Mouse (Mus musculus) natural killer cell, adult 2 months (primary cell): ENCODE results near the gene Cnot4.
A peak's percentile ranks its signal among the peaks of the same experiment; 100 is the strongest.

ENCODE experiments used
- DNase-seq, 2 experiments: peaks; one replicate each; pipeline ENCODE4 v3.0.0; 2022; ENCODE audit warnings: low spot score in 2 of 2

The Cnot4 gene

GRCm38 (mm10) chr6:35033341-35033740 is 100.2 kb downstream of the Cnot4 start:
- no peak for DNase-seq

DNA sequence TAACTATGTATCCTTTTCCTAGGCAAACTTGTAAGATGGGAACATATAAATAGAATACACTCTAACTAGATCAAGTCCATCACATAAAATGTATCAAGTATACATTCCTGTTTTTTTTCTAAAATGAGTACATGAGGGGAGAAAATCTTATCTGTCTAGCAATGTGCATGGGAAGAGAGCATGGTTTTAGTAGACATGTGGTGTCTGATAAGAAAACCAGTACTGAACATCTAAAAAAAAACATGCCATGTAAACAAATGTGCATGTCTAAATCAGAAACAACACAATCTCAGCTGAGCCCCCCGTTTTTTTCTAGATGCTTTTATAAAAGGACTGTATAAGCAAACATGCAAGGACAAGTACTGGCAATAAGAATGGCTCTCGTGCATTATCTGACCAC is 100.8 kb downstream of the Cnot4 start:
- DNase-seq, result no peak

- no peak for DNase-seq
Observed at GRCm38 (mm10) chr6:35030811-35031210, 102.7 kb downstream of the Cnot4 start.

DNA sequence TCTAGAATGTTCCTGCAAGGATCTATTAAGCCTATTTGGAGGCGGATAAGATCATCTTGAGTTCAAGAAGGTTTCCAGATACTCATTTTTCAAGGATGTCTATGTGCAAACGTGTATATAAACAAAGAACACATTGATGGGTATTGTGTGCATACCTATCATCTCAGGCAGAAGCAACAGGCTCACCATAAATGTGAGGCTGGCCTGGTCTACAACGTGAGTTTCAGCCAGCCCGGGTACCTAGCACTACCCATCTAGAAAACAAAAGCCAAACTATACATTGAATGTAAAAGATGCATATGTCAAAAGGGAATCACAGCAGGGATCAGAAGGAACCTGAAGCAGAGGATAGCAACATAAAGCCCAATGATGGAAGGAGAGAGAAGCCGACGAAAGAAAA is 103.3 kb downstream of the Cnot4 start:
- DNase-seq, result no peak

DNA sequence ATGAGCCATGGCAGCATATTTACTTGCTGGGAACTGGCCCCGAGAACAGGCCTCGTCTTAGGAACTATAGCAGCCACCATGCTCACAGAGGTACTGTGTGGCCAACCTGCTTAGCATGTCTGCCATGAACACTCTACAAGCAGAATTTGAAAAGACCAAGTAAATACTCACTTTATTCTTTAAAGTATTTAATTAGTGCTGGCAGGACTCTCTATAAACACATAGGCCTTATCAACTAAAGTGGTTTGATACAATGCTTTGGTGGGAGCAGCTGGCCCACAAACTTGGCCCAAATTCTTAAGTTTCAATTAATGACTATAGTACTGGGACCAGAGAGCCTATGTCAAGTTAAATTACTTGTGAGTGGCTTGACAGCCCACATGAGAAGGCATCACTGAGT is 105.5 kb downstream of the Cnot4 start:
- DNase-seq, result no peak

DNA sequence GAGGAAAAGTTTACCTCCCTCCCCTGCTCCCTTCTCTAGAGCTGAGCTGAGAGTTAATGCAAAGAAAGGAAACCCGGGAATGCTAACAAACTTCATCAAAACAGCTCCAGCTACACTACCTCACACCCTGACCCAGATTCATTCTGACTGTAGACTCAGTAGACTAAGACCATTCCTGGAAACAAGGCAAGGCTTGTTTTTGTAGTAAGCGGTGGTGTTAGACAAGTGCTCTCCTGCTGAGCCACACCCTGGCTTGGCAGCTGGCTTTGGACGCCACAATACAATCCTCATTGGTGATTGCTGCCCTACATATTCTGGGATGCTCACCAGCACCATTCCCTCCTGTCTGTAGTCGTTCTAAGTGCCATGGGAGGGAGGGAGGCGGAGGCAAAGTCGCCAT is 106.3 kb downstream of the Cnot4 start:
- no peak for DNase-seq

GRCm38 (mm10) chr6:35016624-35017023 is 116.9 kb downstream of the Cnot4 start:
- DNase-seq, result no peak

DNA sequence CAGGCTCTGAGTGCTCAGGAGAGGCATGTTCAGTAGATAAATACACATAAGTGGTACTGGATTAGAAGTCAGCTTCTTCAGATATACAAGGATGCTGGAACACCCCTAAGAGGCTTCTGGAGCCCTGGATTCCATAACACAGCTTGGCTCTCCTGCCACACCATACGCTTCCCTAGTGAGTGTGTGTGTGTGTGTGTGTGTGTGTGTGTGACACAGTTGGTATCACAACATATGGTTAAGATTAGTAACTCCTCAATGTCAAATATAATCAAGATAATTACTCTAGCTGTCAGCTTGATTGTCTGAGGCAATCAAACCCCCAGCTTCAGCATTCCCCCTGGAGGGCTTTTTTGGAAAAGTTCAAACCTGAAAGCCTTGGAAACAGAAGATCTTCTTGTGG is 121.6 kb downstream of the Cnot4 start:
- no peak for DNase-seq

DNA sequence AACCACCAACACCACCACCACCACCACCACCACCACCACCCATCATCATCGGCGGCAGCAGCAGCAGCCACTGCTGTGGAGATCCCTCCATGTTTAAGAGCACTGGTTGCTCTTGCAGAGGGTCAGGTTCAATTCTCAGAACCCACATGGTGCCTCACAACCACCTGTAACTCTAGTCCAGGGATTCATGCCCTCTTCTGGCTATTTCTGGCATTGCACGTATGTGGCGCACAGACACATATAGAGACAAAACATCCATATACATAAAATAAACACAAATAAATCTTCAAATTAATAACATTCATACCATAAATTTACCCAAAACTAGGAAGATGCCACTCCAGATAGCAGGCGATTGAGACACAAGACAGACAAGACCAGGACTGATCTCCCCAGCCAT is 122.8 kb downstream of the Cnot4 start:
- DNase-seq, result no peak

- DNase-seq, result no peak
Observed at GRCm38 (mm10) chr6:35002261-35002669, 131.3 kb downstream of the Cnot4 start.

- no peak for DNase-seq
Observed at GRCm38 (mm10) chr6:34999101-34999500, 134.4 kb downstream of the Cnot4 start.

DNA sequence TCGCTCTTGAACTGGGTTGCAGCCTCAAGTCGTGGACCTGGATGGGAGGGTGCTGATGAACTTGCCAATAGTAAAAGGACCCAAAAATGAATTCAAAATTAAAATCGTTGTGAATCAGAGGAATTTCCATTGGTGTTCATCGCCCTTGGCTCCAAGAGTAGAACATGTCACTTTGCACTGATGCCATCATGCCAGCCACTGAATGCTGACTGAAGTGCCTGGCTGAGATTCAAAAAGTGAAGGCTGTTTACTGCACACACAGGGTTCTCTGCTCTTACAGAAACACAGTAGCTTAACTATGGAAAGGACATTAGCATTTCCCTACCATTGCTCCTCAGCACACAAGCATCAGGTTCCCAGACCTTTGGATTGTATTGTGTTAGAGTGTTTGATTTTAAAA is 137.0 kb downstream of the Cnot4 start:
- DNase-seq, result no peak

DNA sequence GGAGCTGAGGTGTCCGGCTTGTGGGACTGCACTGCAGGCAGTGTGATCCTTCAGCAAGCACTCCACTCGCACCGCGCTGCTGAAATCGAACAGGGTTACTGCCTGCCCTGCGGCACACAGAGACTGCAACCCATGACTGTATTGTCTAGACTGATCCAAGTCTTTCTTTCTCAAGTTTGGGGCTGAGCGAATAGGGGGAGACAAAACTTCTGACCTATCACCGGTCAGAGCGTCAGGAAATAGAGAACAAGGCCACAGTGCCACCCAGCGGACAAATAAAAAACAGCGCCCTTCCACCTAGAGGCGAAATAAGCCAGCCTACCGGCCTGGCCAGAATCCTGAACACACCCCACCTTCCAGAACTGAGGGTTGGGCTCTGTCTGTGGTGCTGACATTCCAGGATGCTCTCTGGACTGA is 138.3 kb downstream of the Cnot4 start:
- DNase-seq, result peak; percentile 57 to 74

- no peak for DNase-seq
Observed at GRCm38 (mm10) chr6:34994692-34995091, 138.8 kb downstream of the Cnot4 start.

GRCm38 (mm10) chr6:34989263-34989662 is 144.3 kb downstream of the Cnot4 start:
- no peak for DNase-seq

- DNase-seq, result no peak
Observed at GRCm38 (mm10) chr6:34988081-34988761, 145.3 kb downstream of the Cnot4 start, which contains the start of gene Slc23a4. TSS of gene Slc23a4 (minus strand) at chr6:34988404.

- no peak for DNase-seq
Observed at GRCm38 (mm10) chr6:34987085-34987645, 146.4 kb downstream of the Cnot4 start.

DNA sequence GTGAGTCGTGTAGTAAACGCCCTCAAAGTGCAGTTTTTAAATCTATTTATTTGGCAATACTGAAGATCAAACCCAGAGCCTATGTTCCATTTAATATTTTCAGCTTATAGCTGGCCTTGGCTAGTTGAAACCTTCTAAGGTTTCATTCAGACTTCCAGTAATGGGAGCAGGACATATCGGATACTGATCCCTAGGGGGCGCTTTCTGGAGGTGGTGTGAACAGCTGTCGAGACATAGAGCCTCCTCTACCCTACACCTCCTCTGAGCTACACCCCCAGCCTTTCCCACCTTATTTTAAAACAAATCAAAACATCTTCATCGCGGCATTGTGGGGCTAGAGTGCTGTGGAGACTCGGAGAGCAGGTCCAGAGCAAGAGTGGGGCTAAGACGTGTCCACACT is 152.9 kb downstream of the Cnot4 start:
- DNase-seq, result no peak

GRCm38 (mm10) chr6:34979291-34979690 is 154.2 kb downstream of the Cnot4 start:
- DNase-seq, result no peak
